Mouse (Mus musculus) kidney, postnatal 25 days (tissue): ENCODE results near the gene Gm7324.
"Not testable (repeated sequence)": the region's sequence is repeated elsewhere in the genome, so short reads cannot be mapped to it uniquely, and the experiment has no call there.

Source experiments
- DNase-seq, 2 experiments: peaks; one replicate each; pipeline ENCODE4 v3.0.0; 2021; ENCODE audit warnings: mixed read lengths in 2 of 2

Gene Gm7324

DNA sequence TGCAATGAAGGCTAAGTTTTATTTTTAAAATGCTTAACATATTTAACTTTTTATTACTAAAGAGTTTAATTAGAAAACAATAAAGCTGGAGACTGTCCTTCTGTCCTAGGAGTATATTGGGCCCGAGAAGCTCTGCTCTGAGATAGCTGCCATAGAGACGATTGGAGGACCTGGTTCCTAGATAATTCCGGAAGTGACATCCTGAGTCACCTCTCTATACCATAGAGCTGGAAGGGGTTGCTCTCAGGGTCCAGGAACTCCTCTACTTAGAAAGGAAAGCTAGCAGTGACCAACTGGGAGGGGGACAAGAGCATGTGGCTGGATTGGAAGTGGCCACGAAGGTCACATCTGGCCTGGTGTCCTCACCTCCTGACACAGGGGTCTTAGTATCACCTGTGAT lies at the start of gene Gm7324:
TSS of gene Gm7324 (plus strand) at position 208 of the 400 bp plus-strand sequence.
- DNase-seq = not testable (repeated sequence)

GRCm38 (mm10) chr14:43677099-43677498 lies 20.5 kb upstream of the Gm7324 start, which contains the start of gene Gm8165:
Gene Gm8165 (minus strand): TSS chr14:43677199.
- DNase-seq = not testable (repeated sequence)

- not testable (repeated sequence) for DNase-seq
Measured at GRCm38 (mm10) chr14:43727385-43727784, 29.8 kb downstream of the Gm7324 start, which contains the start of gene Gm16506. Gene Gm16506 (minus strand): TSS chr14:43727485.

DNA sequence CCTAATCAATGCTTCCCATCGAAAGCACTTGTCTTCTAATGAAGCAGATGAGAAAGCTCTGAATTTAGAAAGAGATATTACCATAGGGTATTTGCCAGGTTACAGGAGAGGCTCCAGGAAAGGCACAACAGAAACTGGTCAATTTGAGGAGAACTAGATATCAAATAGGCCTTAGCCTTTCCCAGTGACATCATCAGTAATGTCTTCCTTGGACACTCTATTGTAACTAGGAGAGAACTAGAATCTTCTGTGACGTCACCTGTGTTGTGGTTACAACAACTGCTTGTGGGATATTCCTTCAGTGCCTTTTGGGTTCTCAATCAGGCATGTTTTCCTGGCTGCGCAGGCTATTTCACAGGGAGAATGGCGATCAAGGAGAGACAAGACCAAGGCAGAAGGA lies 49.9 kb downstream of the Gm7324 start, which contains the start of gene Gm6526:
TSS of gene Gm6526 (plus strand) at position 301 of the 400 bp plus-strand sequence.
- not testable (repeated sequence) for DNase-seq
